Mouse (Mus musculus) bone marrow, adult 2 months (tissue): ENCODE results near the gene Pspc1. TPM values are rescaled to one million over a fixed set of nuclear protein-coding genes. Genes with fewer than 3 reads are reported as not detected.
"Not testable (repeated sequence)": the region's sequence is repeated elsewhere in the genome, so short reads cannot be mapped to it uniquely, and the experiment has no call there.

ENCODE experiments used
- H3K27ac ChIP-seq: fragments of 200-500 bp; 2 replicates; pipeline ENCODE4 v1.5.1; 2012; ENCODE audit warnings: low read depth, mild to moderate bottlenecking, control low read depth, inconsistent platforms, low read length; ENCODE audit not compliant: control insufficient read depth, poor library complexity, insufficient read depth
- H3K4me1 ChIP-seq: fragments of 200-500 bp; 2 replicates; pipeline ENCODE4 v1.6.1; 2011; ENCODE audit warnings: low read length; ENCODE audit not compliant: control insufficient read depth, insufficient read depth
- H3K4me3 ChIP-seq: fragments of 200-500 bp; replicated peaks from 2 replicates; pipeline ENCODE3; 2011; ENCODE audit warnings: mild to moderate bottlenecking, low read depth, low read length, control low read depth; ENCODE audit not compliant: control insufficient read depth
- CTCF ChIP-seq: fragments of 200-500 bp; IDR thresholded peaks from 2 replicates; pipeline ENCODE4 v1.5.1; 2011; ENCODE audit warnings: low read length, control low read depth; ENCODE audit not compliant: control insufficient read depth, insufficient read depth
- POLR2A ChIP-seq: fragments of 200-500 bp; IDR thresholded peaks from 2 replicates; pipeline ENCODE4 v1.6.1; 2011; ENCODE audit warnings: low read depth, mild to moderate bottlenecking, control low read depth, low read length, borderline replicate concordance; ENCODE audit not compliant: control insufficient read depth
- WGBS: fragments of 180-500 bp; shearing (Covaris S2); methylation state at CpG from one replicate; pipeline ENCODE4 v1.1.7; 2018; 5-methylcytosine and 5-hydroxymethylcytosine counted together
- polyA plus RNA-seq: library from polyadenylated mRNA; stranded (reverse); fragments of >200 nt; gene quantifications from 2 replicates; pipeline ENCODE4 v1.2.4, GENCODE M21; 2011; ENCODE audit warnings: low replicate concordance; ENCODE audit not compliant: missing spikeins, insufficient read depth, insufficient read length

Pspc1 gene
- polyA plus RNA-seq, 1 experiment, result 21.8 TPM

- H3K4me3 ChIP-seq, result no peak overlapping the region
- H3K4me1 ChIP-seq, result no peaks in the 10 kb centered on the region
- TF ChIP-seq CTCF, result peak; percentile 43; the same call in 1 of the 2 replicates
- TF ChIP-seq POLR2A, result no peak
- H3K27ac ChIP-seq, result no peak overlapping the region
- WGBS, result 55% methylated on average over 2 of the region's 2 CpGs
Measured at GRCm38 (mm10) chr14:56793243-56793642, 15.1 kb upstream of the Pspc1 start.

- 65% methylated on average over 1 of the region's 1 CpGs for WGBS
- no peak for TF ChIP-seq CTCF
- TF ChIP-seq POLR2A, result no peak
- Histone ChIP-seq H3K4me3 (no peak overlapping the region), H3K27ac (no peak overlapping the region), H3K4me1 (no peaks in the 10 kb centered on the region)
Measured at GRCm38 (mm10) chr14:56784575-56784974, 6.5 kb upstream of the Pspc1 start.

GRCm38 (mm10) chr14:56778933-56779300, 801 bp upstream of the Pspc1 start:
- peak overlapping the region; percentile 79; the same call in 1 of the 2 replicates for H3K27ac ChIP-seq
- 20% methylated on average over 3 of the region's 3 CpGs for WGBS
- no peaks in the 10 kb centered on the region; the same call in 1 of the 2 replicates for H3K4me1 ChIP-seq
- TF ChIP-seq CTCF (no peak), POLR2A (no peak)
- H3K4me3 ChIP-seq, result peak overlapping the region; percentile 81

- under 1% methylated on average over 71 of the region's 71 CpGs for whole genome bisulfite sequencing
- TF ChIP-seq CTCF (no peak), POLR2A (0 out of 2 replicates have a peak, but pooled peaks have one; percentile 37)
- Histone ChIP-seq H3K4me3 (peak overlapping the region; percentile 81), H3K4me1 (no peaks in the 10 kb centered on the region; the same call in 1 of the 2 replicates), H3K27ac (peak overlapping the region; percentile 79)
Measured at GRCm38 (mm10) chr14:56777360-56778136, 568 bp downstream of the Pspc1 start.

DNA sequence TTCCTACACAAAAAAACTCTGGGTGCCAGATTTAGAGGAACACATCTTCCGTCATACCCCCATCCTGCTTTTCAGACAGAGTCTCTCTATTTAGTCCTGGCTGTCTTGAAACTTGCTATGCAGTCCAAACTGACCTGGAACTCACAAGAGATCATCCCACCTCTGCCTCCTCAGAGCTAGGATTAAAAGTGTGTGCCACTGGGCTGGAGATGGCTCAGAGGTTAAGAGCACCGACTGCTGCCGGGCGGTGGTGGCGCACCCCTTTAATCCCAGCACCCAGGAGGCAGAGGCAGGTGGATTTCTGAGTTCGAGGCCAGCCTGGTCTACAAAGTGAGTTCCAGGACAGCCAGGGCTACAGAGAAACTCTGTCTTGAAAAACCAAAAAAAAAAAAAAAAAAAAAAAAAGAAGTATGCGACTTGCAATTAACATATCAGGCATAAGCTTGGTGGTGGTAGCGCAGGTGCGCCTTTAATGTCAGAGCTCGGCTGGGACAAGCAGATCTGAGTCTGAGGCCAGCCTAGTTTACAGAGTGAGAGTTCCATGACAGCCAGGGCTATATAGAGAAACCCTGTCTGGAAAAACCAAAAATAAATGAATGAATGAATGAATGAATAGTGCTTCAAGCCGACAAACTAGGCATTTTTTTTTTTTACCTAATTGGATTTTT, 1.4 kb downstream of the Pspc1 start:
- no peaks in the 10 kb centered on the region; the same call in 1 of the 2 replicates for H3K4me1 ChIP-seq
- WGBS, result 12% methylated on average over 11 of the region's 11 CpGs
- H3K4me3 ChIP-seq, result peak overlapping the region; percentile 81
- H3K27ac ChIP-seq, result no peak overlapping the region
- TF ChIP-seq POLR2A (no peak), CTCF (no peak)

GRCm38 (mm10) chr14:56775416-56775815, 2.7 kb downstream of the Pspc1 start:
- no peak overlapping the region for H3K4me3 ChIP-seq
- 42% methylated on average over 4 of the region's 4 CpGs for WGBS
- TF ChIP-seq CTCF, result no peak
- no peak for TF ChIP-seq POLR2A
- no peak overlapping the region for H3K27ac ChIP-seq
- no peaks in the 10 kb centered on the region; the same call in 1 of the 2 replicates for H3K4me1 ChIP-seq

DNA sequence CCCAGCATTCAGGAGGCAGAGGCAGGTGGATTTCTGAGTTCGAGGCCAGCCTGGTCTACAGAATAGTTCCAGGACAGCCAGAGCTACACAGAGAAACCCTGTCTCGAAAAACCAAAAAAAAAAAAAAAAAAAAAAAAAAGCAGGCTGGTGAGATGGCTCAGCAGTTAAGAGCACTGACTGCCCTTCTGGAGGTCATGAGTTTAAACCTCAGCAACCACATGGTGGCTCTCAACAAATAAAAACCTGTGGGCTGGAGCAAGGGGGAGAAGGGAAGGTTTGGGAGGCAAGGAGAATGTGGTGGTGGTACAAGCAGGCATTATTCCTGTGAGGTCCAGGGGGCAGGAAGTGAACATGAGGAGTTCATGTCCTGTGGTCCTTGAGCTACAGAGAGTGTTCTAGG, 11.7 kb downstream of the Pspc1 start:
- H3K27ac ChIP-seq, H3K4me3 ChIP-seq, H3K4me1 ChIP-seq: not testable (repeated sequence)
- WGBS, result 80% methylated on average over 2 of the region's 2 CpGs

- not testable (repeated sequence) for H3K4me1 ChIP-seq, H3K27ac ChIP-seq, H3K4me3 ChIP-seq
- 82% methylated on average over 3 of the region's 3 CpGs for whole genome bisulfite sequencing
Measured at GRCm38 (mm10) chr14:56765117-56765516, 13.0 kb downstream of the Pspc1 start.
